Mouse (Mus musculus) regulatory T cell (primary cell): ENCODE data around the gene Vamp1.
"Not testable (repeated sequence)": the region's sequence is repeated elsewhere in the genome, so short reads cannot be mapped to it uniquely, and the experiment has no call there.

Experiments
- in situ Hi-C: fragments of 300-600 bp; cut with MboI, MseI; formaldehyde crosslinking; loops from one replicate; pipeline ENCODE4 v1.15.1; 2025; ENCODE audit warnings: high pct_unique_total_duplicates

Gene Vamp1

GRCm38 (mm10) chr6:125241566-125241965, 26.2 kb downstream of the Vamp1 start:
- in situ Hi-C loops: no loop called here

- in situ Hi-C loops: no loop called here
These were observed 29.2 kb downstream of the Vamp1 start for GRCm38 (mm10) chr6:125244551-125244950.

GRCm38 (mm10) chr6:125252285-125252684, 36.9 kb downstream of the Vamp1 start:
- in situ Hi-C loops: no loop called here

- in situ Hi-C loops: no loop called here
These were observed 37.4 kb downstream of the Vamp1 start for GRCm38 (mm10) chr6:125252711-125253110.

- in situ Hi-C loops: no loop called here
These were observed 38.7 kb downstream of the Vamp1 start for GRCm38 (mm10) chr6:125253863-125254715.

GRCm38 (mm10) chr6:125255516-125256044, 40.2 kb downstream of the Vamp1 start:
- in situ Hi-C loops: no loop called here

- in situ Hi-C loops: no loop called here
These were observed 41.0 kb downstream of the Vamp1 start for GRCm38 (mm10) chr6:125256222-125256966.

GRCm38 (mm10) chr6:125260006-125260555, 44.7 kb downstream of the Vamp1 start:
- in situ Hi-C loops: loop anchor here (5.0 kb wide), 1 partner anchor 33 kb away; no protein-coding TSS in a partner anchor

- in situ Hi-C loops: loop anchor here (5.0 kb wide), 1 partner anchor 37 kb away; no protein-coding TSS in a partner anchor
These were observed 48.9 kb downstream of the Vamp1 start for GRCm38 (mm10) chr6:125264219-125264618.

- in situ Hi-C loops: no loop called here
These were observed 49.9 kb downstream of the Vamp1 start for GRCm38 (mm10) chr6:125265239-125265638.

GRCm38 (mm10) chr6:125266091-125266490, 50.7 kb downstream of the Vamp1 start:
- in situ Hi-C loops: no loop called here

- in situ Hi-C loops: not testable (repeated sequence)
These were observed 51.2 kb downstream of the Vamp1 start for GRCm38 (mm10) chr6:125266600-125266999.

- in situ Hi-C loops: no loop called here
These were observed 52.1 kb downstream of the Vamp1 start for GRCm38 (mm10) chr6:125267469-125267868.

GRCm38 (mm10) chr6:125268799-125269198, 53.4 kb downstream of the Vamp1 start:
- in situ Hi-C loops: no loop called here

- in situ Hi-C loops: no loop called here
These were observed 56.3 kb downstream of the Vamp1 start for GRCm38 (mm10) chr6:125271455-125272227.

GRCm38 (mm10) chr6:125272228-125272785, 57.0 kb downstream of the Vamp1 start:
- in situ Hi-C loops: no loop called here

- in situ Hi-C loops: no loop called here
These were observed 59.7 kb downstream of the Vamp1 start for GRCm38 (mm10) chr6:125274841-125275563.

- in situ Hi-C loops: loop anchor here (5.0 kb wide), 1 partner anchor 78 kb away; no protein-coding TSS in a partner anchor
These were observed 64.4 kb downstream of the Vamp1 start for GRCm38 (mm10) chr6:125279729-125280128.

GRCm38 (mm10) chr6:125282721-125283120, 67.4 kb downstream of the Vamp1 start:
- in situ Hi-C loops: loop anchor here (5.0 kb wide), 1 partner anchor 75 kb away; no protein-coding TSS in a partner anchor

- in situ Hi-C loops: loop anchor here (5.0 kb wide), 1 partner anchor 73 kb away; no protein-coding TSS in a partner anchor
These were observed 68.9 kb downstream of the Vamp1 start for GRCm38 (mm10) chr6:125284250-125284649.
